Mouse (Mus musculus) liver, adult (tissue): ENCODE data around the gene Vmn1r172.
"Not testable (repeated sequence)": the region's sequence is repeated elsewhere in the genome, so short reads cannot be mapped to it uniquely, and the experiment has no call there.

Experiments
- GATA4 ChIP-seq: IDR thresholded peaks from 2 replicates; pipeline ENCODE4 v1.6.1; 2014; ENCODE audit warnings: mild to moderate bottlenecking, low read length; ENCODE audit not compliant: insufficient replicate concordance

Gene Vmn1r172

GRCm38 (mm10) chr7:23658016-23658415 lies at the start of gene Vmn1r172:
Vmn1r172 (plus strand) TSS chr7:23658316.
- no peak for TF ChIP-seq GATA4

- no peak for TF ChIP-seq GATA4
Measured at GRCm38 (mm10) chr7:23630422-23630821, 27.7 kb upstream of the Vmn1r172 start, which contains the start of gene Vmn1r171. Vmn1r171 (plus strand) TSS chr7:23630722.

GRCm38 (mm10) chr7:23700403-23700802 lies 42.3 kb downstream of the Vmn1r172 start, which contains the start of gene Vmn1r173:
Vmn1r173 (plus strand) TSS chr7:23700703.
- not testable (repeated sequence) for TF ChIP-seq GATA4
